Mouse (Mus musculus) heart, embryonic 12.5 days (tissue): ENCODE data around the gene Stat5a. TPM values are rescaled to one million over a fixed set of nuclear protein-coding genes. Genes with fewer than 3 reads are reported as not detected.

Source experiments
- ATAC-seq: fragments of 200-750 bp; cut with Nextera tagmentation; 2 replicates; pipeline ENCODE4 v1.8.0; 2017; ENCODE audit warnings: moderate TSS enrichment, moderate library complexity; ENCODE audit not compliant: insufficient number of reproducible peaks, low FRiP score
- H3K27ac ChIP-seq: fragments of 300-500 bp; sonication (generic); 2 replicates; pipeline ENCODE4 v1.5.1; 2016; ENCODE audit warnings: mild to moderate bottlenecking, moderate library complexity; ENCODE audit not compliant: poor library complexity, severe bottlenecking
- H3K27me3 ChIP-seq: fragments of 300-500 bp; sonication (generic); replicated peaks from 2 replicates; pipeline ENCODE4 v1.6.1; 2016; ENCODE audit warnings: mild to moderate bottlenecking, moderate library complexity
- H3K36me3 ChIP-seq: fragments of 300-500 bp; sonication (generic); 2 replicates; pipeline ENCODE4 v1.6.1; 2016; ENCODE audit warnings: mild to moderate bottlenecking, moderate library complexity
- H3K4me1 ChIP-seq: fragments of 300-500 bp; sonication (generic); replicated peaks from 2 replicates; pipeline ENCODE4 v1.6.1; 2016; ENCODE audit warnings: mild to moderate bottlenecking
- H3K4me2 ChIP-seq: fragments of 300-500 bp; sonication (generic); 2 replicates; pipeline ENCODE4 v1.6.1; 2016; ENCODE audit warnings: mild to moderate bottlenecking, moderate library complexity
- H3K4me3 ChIP-seq: fragments of 300-500 bp; sonication (generic); 2 replicates; pipeline ENCODE4 v1.5.1; 2016; ENCODE audit warnings: mild to moderate bottlenecking
- H3K9ac ChIP-seq: fragments of 300-500 bp; sonication (generic); 2 replicates; pipeline ENCODE4 v1.6.1; 2016; ENCODE audit warnings: mild to moderate bottlenecking, moderate library complexity
- H3K9me3 ChIP-seq: fragments of 300-500 bp; sonication (generic); replicated peaks from 2 replicates; pipeline ENCODE4 v1.6.1; 2016; ENCODE audit warnings: mild to moderate bottlenecking, moderate library complexity
- WGBS: fragments of 180-500 bp; shearing (Covaris S2); methylation state at CpG from one replicate; pipeline ENCODE4 v1.1.7; 2016; 5-methylcytosine and 5-hydroxymethylcytosine counted together
- polyA plus RNA-seq: library from polyadenylated mRNA; unstranded; fragments of >200 nt; fragmentation: Nextera tagmentation; extraction: Ambion mirVana; gene quantifications from 2 replicates; pipeline ENCODE4 v1.2.1, GENCODE M21; 2016

Gene Stat5a
- polyA plus RNA-seq, 1 experiment from 2014 or later, result 6.6 TPM

GRCm38 (mm10) chr11:100898441-100899199 lies 39.5 kb downstream of the Stat5a start:
- Histone ChIP-seq H3K4me3 (no peak overlapping the region), H3K4me2 (no peak overlapping the region), H3K9me3 (0 out of 2 replicates have a peak, but pooled peaks cover 4% of the 10 kb centered on the region), H3K27me3 (no peaks in the 10 kb centered on the region), H3K9ac (peak overlapping the region; percentile 16; the same call in 1 of the 2 replicates), H3K4me1 (peaks cover 6% of the 10 kb centered on the region; the same call in 1 of the 2 replicates), H3K36me3 (peaks cover 78% of the 10 kb centered on the region), H3K27ac (no peak overlapping the region)
- no peak for ATAC-seq
- 82% methylated on average over 16 of the region's 16 CpGs for WGBS

- 71% methylated on average over 19 of the region's 20 CpGs for WGBS
- Histone ChIP-seq H3K27me3 (no peaks in the 10 kb centered on the region), H3K4me3 (no peak overlapping the region)
Observed at GRCm38 (mm10) chr11:100904580-100905351, 45.6 kb downstream of the Stat5a start.

DNA sequence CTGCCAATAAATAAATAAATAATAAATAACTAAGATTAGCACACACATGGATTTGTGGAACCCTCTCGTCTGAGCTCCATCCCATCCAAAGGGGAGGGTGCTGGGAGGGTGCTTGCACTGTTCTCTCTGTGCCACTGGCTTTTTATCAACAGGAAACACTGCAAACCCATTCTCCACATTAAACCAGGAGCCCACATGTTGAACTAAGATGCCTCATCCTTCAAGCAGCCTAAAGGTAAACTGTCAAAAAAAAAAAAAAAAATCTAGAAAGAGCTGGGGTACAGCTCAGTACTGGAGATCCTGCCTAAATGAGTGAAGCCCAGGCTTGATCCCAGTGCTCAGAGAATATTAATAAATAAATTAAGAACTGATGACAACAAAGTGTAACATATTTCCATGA lies 46.8 kb downstream of the Stat5a start:
- H3K27ac ChIP-seq, result no peak overlapping the region
- no peak for ATAC-seq
- 52% methylated on average over 1 of the region's 1 CpGs for WGBS
- H3K27me3 ChIP-seq, result no peaks in the 10 kb centered on the region
- 0 out of 2 replicates have a peak, but pooled peaks cover 4% of the 10 kb centered on the region for H3K9me3 ChIP-seq
- H3K9ac ChIP-seq, result no peak overlapping the region
- 0 out of 2 replicates have a peak, but pooled peaks cover 6% of the 10 kb centered on the region for H3K4me1 ChIP-seq
- peaks cover 87% of the 10 kb centered on the region for H3K36me3 ChIP-seq
- H3K4me2 ChIP-seq, result no peak overlapping the region
- no peak overlapping the region for H3K4me3 ChIP-seq

More at GRCm38 (mm10) chr11:100904580-100905351, 45.6 kb downstream of the Stat5a start:
- ATAC-seq, result no peak
- 0 out of 2 replicates have a peak, but pooled peaks cover 4% of the 10 kb centered on the region for H3K9me3 ChIP-seq
- 0 out of 2 replicates have a peak, but pooled peaks cover 6% of the 10 kb centered on the region for H3K4me1 ChIP-seq
- peaks cover 84% of the 10 kb centered on the region for H3K36me3 ChIP-seq
- no peak overlapping the region for H3K4me2 ChIP-seq
- no peak overlapping the region for H3K27ac ChIP-seq
- no peak overlapping the region for H3K9ac ChIP-seq

DNA sequence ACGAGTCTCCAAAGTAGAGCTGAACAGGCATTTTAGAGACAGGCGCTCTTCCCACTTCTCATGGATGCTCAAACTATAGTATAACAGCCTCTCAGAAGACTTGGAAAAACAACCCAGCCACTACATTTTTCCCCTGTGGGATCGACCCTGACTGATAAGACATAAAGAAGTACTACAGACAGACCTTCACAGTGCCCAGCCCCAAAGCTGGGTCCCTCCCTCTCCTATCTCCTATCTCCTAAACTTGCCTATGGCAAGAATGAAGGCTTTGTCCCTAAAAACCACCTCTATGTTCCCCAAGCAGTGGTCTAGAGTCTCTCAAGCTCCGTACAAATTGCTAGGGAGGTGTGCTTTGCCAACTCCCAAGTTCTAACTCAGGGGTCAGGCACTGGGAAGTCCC lies 47.7 kb downstream of the Stat5a start:
- Histone ChIP-seq H3K27ac (no peak overlapping the region), H3K27me3 (no peaks in the 10 kb centered on the region), H3K9me3 (0 out of 2 replicates have a peak, but pooled peaks cover 2% of the 10 kb centered on the region), H3K36me3 (peaks cover 80% of the 10 kb centered on the region), H3K4me3 (no peak overlapping the region), H3K4me1 (0 out of 2 replicates have a peak, but pooled peaks cover 6% of the 10 kb centered on the region), H3K9ac (no peak overlapping the region), H3K4me2 (no peak overlapping the region)
- ATAC-seq, result no peak
- WGBS, result 52% methylated on average over 4 of the region's 4 CpGs

GRCm38 (mm10) chr11:100908112-100908511 lies 49.0 kb downstream of the Stat5a start:
- H3K27ac ChIP-seq, result no peak overlapping the region
- no peak for ATAC-seq
- no peak overlapping the region for H3K9ac ChIP-seq
- H3K4me2 ChIP-seq, result no peak overlapping the region
- H3K4me1 ChIP-seq, result peaks cover 13% of the 10 kb centered on the region
- no peaks in the 10 kb centered on the region for H3K9me3 ChIP-seq
- WGBS, result 78% methylated on average over 2 of the region's 2 CpGs
- H3K27me3 ChIP-seq, result no peaks in the 10 kb centered on the region
- H3K4me3 ChIP-seq, result no peak overlapping the region
- peaks cover 70% of the 10 kb centered on the region for H3K36me3 ChIP-seq

DNA sequence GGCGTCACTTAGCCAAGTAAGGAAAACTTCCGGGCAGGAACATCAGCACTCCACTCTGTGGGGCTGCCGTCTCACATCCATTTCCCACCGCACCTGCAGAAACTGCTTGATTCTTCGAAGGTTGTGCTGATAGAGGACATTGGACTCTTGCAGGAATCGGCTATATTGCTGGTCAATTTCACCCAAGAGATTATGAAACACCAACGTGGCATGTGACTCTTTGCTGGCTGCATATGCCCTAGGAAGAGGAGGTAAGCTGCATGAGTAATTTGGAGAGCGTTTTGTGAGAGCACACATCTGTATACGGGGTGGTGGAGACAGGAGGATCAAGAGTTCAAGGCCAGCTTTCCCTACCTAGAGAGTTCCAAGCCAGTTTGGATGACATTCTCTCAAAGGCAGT lies 49.4 kb downstream of the Stat5a start:
- Histone ChIP-seq H3K9ac (no peak overlapping the region), H3K27me3 (no peaks in the 10 kb centered on the region), H3K27ac (no peak overlapping the region), H3K36me3 (peaks cover 65% of the 10 kb centered on the region), H3K4me3 (no peak overlapping the region), H3K4me2 (no peak overlapping the region), H3K4me1 (peaks cover 17% of the 10 kb centered on the region), H3K9me3 (no peaks in the 10 kb centered on the region)
- ATAC-seq, result no peak
- 86% methylated on average over 9 of the region's 9 CpGs for WGBS

GRCm38 (mm10) chr11:100912401-100913155 lies 53.4 kb downstream of the Stat5a start:
- Histone ChIP-seq H3K4me3 (no peak overlapping the region), H3K4me1 (peaks cover 13% of the 10 kb centered on the region), H3K27me3 (no peaks in the 10 kb centered on the region), H3K9me3 (peaks cover 4% of the 10 kb centered on the region; the same call in 1 of the 2 replicates), H3K36me3 (peaks cover 44% of the 10 kb centered on the region), H3K9ac (peak overlapping the region; percentile 43; the same call in 1 of the 2 replicates), H3K27ac (peak overlapping the region; percentile 82), H3K4me2 (peak overlapping the region; percentile 29)
- 42% methylated on average over 17 of the region's 17 CpGs for WGBS
- peak; percentile 66; the same call in 1 of the 2 replicates for ATAC-seq

DNA sequence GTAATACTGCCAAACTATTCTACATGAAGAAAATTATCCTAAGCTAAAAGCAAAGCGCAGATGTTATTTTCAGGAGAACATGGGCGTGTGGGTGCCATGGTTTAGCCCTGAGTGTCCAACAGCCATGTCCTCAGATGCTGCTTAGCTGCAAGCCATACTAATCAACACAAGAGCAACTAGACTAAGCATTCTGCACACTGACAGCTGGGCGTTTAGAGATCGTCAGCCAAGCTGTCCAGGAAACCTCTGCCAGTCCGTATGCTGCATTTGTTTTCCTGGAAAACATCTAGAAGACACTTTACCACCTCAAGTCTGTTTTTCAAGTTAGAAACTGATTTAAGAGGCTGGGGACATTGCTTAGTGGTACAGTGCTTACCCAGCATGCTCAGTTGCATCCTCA lies 55.3 kb downstream of the Stat5a start:
- H3K27ac ChIP-seq, result no peak overlapping the region
- 74% methylated on average over 5 of the region's 5 CpGs for WGBS
- ATAC-seq, result no peak
- peaks cover 4% of the 10 kb centered on the region; the same call in 1 of the 2 replicates for H3K9me3 ChIP-seq
- no peaks in the 10 kb centered on the region for H3K27me3 ChIP-seq
- H3K9ac ChIP-seq, result no peak overlapping the region
- H3K4me1 ChIP-seq, result peaks cover 13% of the 10 kb centered on the region
- H3K4me2 ChIP-seq, result no peak overlapping the region
- no peak overlapping the region for H3K4me3 ChIP-seq
- peaks cover 39% of the 10 kb centered on the region for H3K36me3 ChIP-seq

GRCm38 (mm10) chr11:100915063-100915462 lies 55.9 kb downstream of the Stat5a start:
- peaks cover 13% of the 10 kb centered on the region for H3K4me1 ChIP-seq
- H3K4me2 ChIP-seq, result no peak overlapping the region
- peaks cover 36% of the 10 kb centered on the region for H3K36me3 ChIP-seq
- H3K9me3 ChIP-seq, result peaks cover 4% of the 10 kb centered on the region; the same call in 1 of the 2 replicates
- 84% methylated on average over 3 of the region's 3 CpGs for WGBS
- ATAC-seq, result no peak
- no peaks in the 10 kb centered on the region for H3K27me3 ChIP-seq
- no peak overlapping the region for H3K4me3 ChIP-seq
- no peak overlapping the region for H3K27ac ChIP-seq
- no peak overlapping the region for H3K9ac ChIP-seq

DNA sequence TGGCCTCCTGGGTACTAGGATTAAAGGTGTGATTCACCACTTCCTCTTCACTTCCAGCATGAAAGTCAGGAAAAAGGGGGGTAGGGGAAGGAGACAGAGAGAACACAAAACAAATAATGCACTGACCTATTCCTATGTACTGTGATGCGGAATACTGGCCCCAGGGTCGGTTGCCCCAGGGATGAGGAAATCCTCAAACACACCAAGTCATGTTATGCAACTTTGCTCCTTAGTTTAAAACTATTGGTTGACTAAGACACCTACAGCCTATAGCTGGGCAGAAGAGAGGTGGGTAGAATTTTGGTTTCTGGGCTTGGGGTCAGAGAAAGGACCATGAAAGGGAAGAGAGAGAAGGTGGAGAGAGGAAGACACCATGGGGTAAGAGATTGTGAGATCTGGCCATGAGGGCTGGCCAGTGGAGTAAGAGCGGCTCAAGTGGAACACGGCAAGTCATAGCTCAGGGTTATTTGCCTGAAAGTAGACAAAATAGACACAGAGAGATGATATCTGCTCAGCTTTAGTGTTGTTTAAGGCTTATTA lies 57.4 kb downstream of the Stat5a start:
- Histone ChIP-seq H3K27ac (no peak overlapping the region), H3K4me3 (no peak overlapping the region), H3K9ac (no peak overlapping the region), H3K36me3 (peaks cover 28% of the 10 kb centered on the region), H3K4me2 (no peak overlapping the region), H3K27me3 (no peaks in the 10 kb centered on the region), H3K9me3 (peaks cover 4% of the 10 kb centered on the region; the same call in 1 of the 2 replicates), H3K4me1 (peaks cover 13% of the 10 kb centered on the region)
- ATAC-seq, result no peak
- WGBS, result 89% methylated on average over 4 of the region's 4 CpGs
